Mouse (Mus musculus): Measurements from ENCODE around the gene Dagla. TPM values are rescaled to one million over a fixed set of nuclear protein-coding genes. Genes with fewer than 3 reads are reported as not detected.

The Dagla gene
- total and polyA plus RNA-seq, 2 experiments from 2014 or later, result 0.60 to 0.92 TPM

DNA sequence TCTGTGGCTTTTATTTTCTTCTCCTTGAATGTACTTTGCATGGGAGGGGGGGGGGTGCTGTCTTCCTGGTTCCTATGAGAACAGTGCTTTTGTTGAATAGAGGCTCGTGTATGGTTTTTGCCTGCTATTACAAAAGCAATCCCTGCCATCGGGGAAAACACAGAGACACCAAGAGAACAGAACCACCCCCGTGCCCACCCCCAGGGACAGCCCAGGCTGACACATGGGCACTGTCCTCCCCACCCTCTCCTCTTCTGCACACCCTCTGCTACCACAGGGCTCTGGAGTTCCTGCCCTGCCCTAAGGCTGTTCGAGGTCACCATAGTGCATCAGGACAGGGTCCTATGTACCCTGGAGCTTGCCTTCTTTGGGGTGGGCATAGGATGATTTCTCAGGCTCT, 29.8 kb upstream of the Dagla start:
- TF ChIP-seq CTCF (IDR thresholded peaks at IDR 0.05; ENCODE audit: low read depth), result no peak
- no peak for TF ChIP-seq EP300 (IDR thresholded peaks at IDR 0.05; ENCODE audit: low read depth)
- 71% methylated on average over 4 of the region's 4 CpGs for WGBS
- Histone ChIP-seq H3K9me3 (replicated peaks; ENCODE audit: control insufficient read depth, low read length) (no peaks in the 10 kb centered on the region), H3K4me1 (ENCODE audit: control insufficient read depth, insufficient read depth) (no peaks in the 10 kb centered on the region), H3K36me3 (replicated peaks; ENCODE audit: control insufficient read depth, insufficient read depth, low read length) (no peaks in the 10 kb centered on the region), H3K27me3 (ENCODE audit: control insufficient read depth, insufficient read depth, low read length) (peaks cover 7% of the 10 kb centered on the region; the same call in 1 of the 2 replicates), H3K4me3 (ENCODE audit: low read depth, low read length) (no peak overlapping the region), H3K4me2 (ENCODE audit: low read depth, low read length) (no peak overlapping the region), H3K27ac (ENCODE audit: low read depth) (no peak overlapping the region), H3K9ac (replicated peaks; ENCODE audit: low read depth, low read length) (no peak overlapping the region)
- no peak for DNase-seq (ENCODE audit: low spot score)
- no peak for ATAC-seq (ENCODE audit: insufficient read depth, low read depth)

DNA sequence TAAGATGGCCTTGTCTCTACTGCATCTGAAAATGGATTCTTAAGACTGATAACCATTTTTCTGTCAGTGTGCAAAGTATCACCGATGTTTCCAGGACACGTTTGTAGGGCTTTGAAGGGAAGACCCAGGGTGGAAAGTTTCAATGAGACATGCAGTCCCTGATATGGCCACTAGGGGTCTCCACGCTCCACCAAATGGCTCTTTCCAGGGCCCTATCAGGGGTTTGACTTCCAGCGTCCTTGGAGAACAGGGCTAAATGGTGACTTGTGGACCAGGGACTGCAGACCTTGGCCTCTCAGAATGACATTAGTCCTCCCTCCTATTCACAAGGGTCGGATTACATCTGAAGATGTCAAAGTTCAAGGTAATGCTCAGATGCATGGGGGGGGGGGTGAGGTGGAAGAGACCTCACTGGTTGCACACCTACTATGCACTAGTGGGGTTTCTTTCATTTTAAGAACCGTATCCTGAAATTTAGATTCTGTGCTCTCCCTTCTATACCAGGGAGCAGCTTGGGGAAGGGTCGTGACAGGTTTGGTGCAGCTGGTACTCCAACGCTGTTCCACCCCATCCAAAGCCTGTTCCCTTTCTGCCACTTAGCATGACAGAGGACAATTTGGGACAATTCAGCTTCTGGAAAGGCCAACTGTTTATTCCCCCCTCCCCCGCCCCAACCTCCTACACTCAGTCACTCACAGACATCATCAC, 29.0 kb upstream of the Dagla start:
- H3K27me3 ChIP-seq (ENCODE audit: control insufficient read depth, insufficient read depth, low read length), result peaks cover 6% of the 10 kb centered on the region; the same call in 1 of the 2 replicates
- no peaks in the 10 kb centered on the region for H3K9me3 ChIP-seq (replicated peaks; ENCODE audit: control insufficient read depth, low read length)
- TF ChIP-seq EP300 (IDR thresholded peaks at IDR 0.05; ENCODE audit: low read depth) (no peak), CTCF (IDR thresholded peaks at IDR 0.05; ENCODE audit: low read depth) (peak; percentile 96)
- WGBS, result 39% methylated on average over 9 of the region's 9 CpGs
- no peak overlapping the region for H3K4me3 ChIP-seq (ENCODE audit: low read depth, low read length)
- no peak overlapping the region for H3K9ac ChIP-seq (replicated peaks; ENCODE audit: low read depth, low read length)
- no peaks in the 10 kb centered on the region for H3K4me1 ChIP-seq (ENCODE audit: control insufficient read depth, insufficient read depth)
- DNase-seq (ENCODE audit: low spot score) (peak; percentile 73), ATAC-seq (ENCODE audit: insufficient read depth, low read depth) (peak; percentile 80)
- no peaks in the 10 kb centered on the region for H3K36me3 ChIP-seq (replicated peaks; ENCODE audit: control insufficient read depth, insufficient read depth, low read length)
- no peak overlapping the region for H3K27ac ChIP-seq (ENCODE audit: low read depth)
- no peak overlapping the region for H3K4me2 ChIP-seq (ENCODE audit: low read depth, low read length)

DNA sequence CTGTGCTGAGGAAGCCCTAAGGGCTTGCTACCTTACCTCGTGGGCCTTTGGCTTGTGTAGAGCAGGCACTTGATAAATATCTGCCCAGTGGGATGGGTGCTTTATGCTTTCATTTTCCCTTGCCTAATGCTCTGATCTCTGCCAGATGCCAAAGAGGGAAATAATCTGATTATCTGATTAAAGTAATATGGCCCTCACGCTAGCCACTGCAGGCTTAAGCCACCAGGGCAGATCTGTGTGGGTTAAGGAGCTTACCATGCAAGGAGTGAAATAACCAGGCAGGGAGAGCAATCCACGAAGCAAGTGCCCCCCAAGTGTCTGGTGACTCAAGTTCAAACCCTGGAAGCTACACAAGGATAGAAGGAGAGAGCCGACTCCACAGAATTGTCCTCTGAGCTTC, 27.0 kb upstream of the Dagla start:
- Histone ChIP-seq H3K4me3 (ENCODE audit: low read depth, low read length) (no peak overlapping the region), H3K9me3 (replicated peaks; ENCODE audit: control insufficient read depth, low read length) (no peaks in the 10 kb centered on the region), H3K36me3 (replicated peaks; ENCODE audit: control insufficient read depth, insufficient read depth, low read length) (no peaks in the 10 kb centered on the region), H3K4me1 (ENCODE audit: control insufficient read depth, insufficient read depth) (no peaks in the 10 kb centered on the region), H3K4me2 (ENCODE audit: low read depth, low read length) (no peak overlapping the region), H3K27me3 (ENCODE audit: control insufficient read depth, insufficient read depth, low read length) (peaks cover 6% of the 10 kb centered on the region; the same call in 1 of the 2 replicates), H3K9ac (replicated peaks; ENCODE audit: low read depth, low read length) (no peak overlapping the region), H3K27ac (ENCODE audit: low read depth) (no peak overlapping the region)
- no peak for TF ChIP-seq EP300 (IDR thresholded peaks at IDR 0.05; ENCODE audit: low read depth)
- no peak for TF ChIP-seq CTCF (IDR thresholded peaks at IDR 0.05; ENCODE audit: low read depth)
- ATAC-seq (ENCODE audit: insufficient read depth, low read depth) (no peak), DNase-seq (ENCODE audit: low spot score) (no peak)
- WGBS, result 54% methylated on average over 4 of the region's 4 CpGs

DNA sequence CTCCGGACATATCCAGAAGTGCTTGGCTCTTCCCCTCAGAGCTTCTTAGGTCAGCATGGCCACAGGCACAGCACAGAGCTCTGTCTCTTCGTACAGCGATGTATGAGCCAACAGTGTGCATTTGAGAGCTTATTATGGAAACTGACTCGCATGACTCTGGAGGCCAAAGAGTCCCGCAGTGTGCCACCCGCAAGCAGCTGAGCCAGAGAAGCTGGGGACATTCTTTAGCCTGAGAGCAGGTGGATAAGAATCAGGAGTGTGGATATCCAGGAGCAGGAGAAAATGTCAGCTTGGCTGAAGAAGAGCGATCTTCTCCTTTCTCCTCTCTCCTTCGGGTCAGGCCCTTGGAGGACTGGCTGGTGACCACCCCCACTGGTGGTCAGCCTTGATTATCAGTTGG, 24.4 kb upstream of the Dagla start:
- WGBS, result 46% methylated on average over 8 of the region's 8 CpGs
- H3K36me3 ChIP-seq (replicated peaks; ENCODE audit: control insufficient read depth, insufficient read depth, low read length), result no peaks in the 10 kb centered on the region
- no peak for TF ChIP-seq EP300 (IDR thresholded peaks at IDR 0.05; ENCODE audit: low read depth)
- TF ChIP-seq CTCF (IDR thresholded peaks at IDR 0.05; ENCODE audit: low read depth), result no peak
- no peak overlapping the region for H3K4me2 ChIP-seq (ENCODE audit: low read depth, low read length)
- peaks cover 6% of the 10 kb centered on the region; the same call in 1 of the 2 replicates for H3K27me3 ChIP-seq (ENCODE audit: control insufficient read depth, insufficient read depth, low read length)
- H3K27ac ChIP-seq (ENCODE audit: low read depth), result no peak overlapping the region
- no peak overlapping the region for H3K9ac ChIP-seq (replicated peaks; ENCODE audit: low read depth, low read length)
- H3K4me3 ChIP-seq (ENCODE audit: low read depth, low read length), result no peak overlapping the region
- ATAC-seq (ENCODE audit: insufficient read depth, low read depth) (no peak), DNase-seq (ENCODE audit: low spot score) (no peak)
- no peaks in the 10 kb centered on the region for H3K4me1 ChIP-seq (ENCODE audit: control insufficient read depth, insufficient read depth)
- no peaks in the 10 kb centered on the region for H3K9me3 ChIP-seq (replicated peaks; ENCODE audit: control insufficient read depth, low read length)

DNA sequence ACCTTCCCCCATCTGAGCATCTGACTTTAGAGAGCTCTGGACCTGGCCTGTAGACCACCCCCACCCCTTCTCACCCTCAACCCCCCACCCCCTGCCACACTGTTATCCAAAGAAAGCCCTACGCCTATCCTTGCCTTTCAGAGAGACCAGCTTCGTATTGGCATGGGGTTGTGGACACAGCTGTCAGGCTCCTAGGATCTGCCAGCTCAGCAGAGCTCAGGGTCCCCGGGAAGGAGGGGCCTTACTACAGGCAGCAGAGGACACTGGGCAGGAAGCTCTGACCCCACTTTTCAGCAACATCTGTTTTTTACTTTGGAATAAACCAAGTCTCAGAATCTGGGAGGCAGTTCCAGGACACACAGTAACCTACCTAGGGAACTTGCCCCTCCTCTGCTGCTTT, 21.9 kb upstream of the Dagla start:
- WGBS, result 58% methylated on average over 3 of the region's 3 CpGs
- Histone ChIP-seq H3K27me3 (ENCODE audit: control insufficient read depth, insufficient read depth, low read length) (no peaks in the 10 kb centered on the region), H3K27ac (ENCODE audit: low read depth) (no peak overlapping the region), H3K9ac (replicated peaks; ENCODE audit: low read depth, low read length) (no peak overlapping the region), H3K9me3 (replicated peaks; ENCODE audit: control insufficient read depth, low read length) (no peaks in the 10 kb centered on the region), H3K36me3 (replicated peaks; ENCODE audit: control insufficient read depth, insufficient read depth, low read length) (no peaks in the 10 kb centered on the region), H3K4me2 (ENCODE audit: low read depth, low read length) (no peak overlapping the region), H3K4me3 (ENCODE audit: low read depth, low read length) (no peak overlapping the region), H3K4me1 (ENCODE audit: control insufficient read depth, insufficient read depth) (no peaks in the 10 kb centered on the region)
- ATAC-seq (ENCODE audit: insufficient read depth, low read depth), result no peak
- DNase-seq (ENCODE audit: low spot score), result no peak
- TF ChIP-seq EP300 (IDR thresholded peaks at IDR 0.05; ENCODE audit: low read depth), result no peak
- TF ChIP-seq CTCF (IDR thresholded peaks at IDR 0.05; ENCODE audit: low read depth), result no peak

DNA sequence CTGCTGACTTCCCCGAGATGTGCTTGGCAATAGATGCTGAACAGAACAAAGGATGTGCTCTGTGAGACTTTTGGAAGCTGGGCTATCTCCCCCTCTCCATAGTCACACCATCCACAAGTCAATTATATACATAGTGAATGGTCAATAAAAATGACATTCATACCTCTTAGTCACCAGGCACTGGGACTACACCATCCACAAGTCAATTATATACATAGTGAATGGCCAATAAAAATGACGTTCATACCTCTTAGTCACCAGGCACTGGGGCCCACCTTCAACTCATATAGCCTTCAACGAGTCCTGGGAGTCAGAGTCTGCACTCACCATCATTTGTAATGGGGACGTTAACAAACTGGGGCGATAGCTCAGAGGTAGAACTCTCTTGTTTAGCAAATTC, 19.2 kb upstream of the Dagla start:
- Histone ChIP-seq H3K4me2 (ENCODE audit: low read depth, low read length) (no peak overlapping the region), H3K27ac (ENCODE audit: low read depth) (no peak overlapping the region), H3K36me3 (replicated peaks; ENCODE audit: control insufficient read depth, insufficient read depth, low read length) (no peaks in the 10 kb centered on the region), H3K4me1 (ENCODE audit: control insufficient read depth, insufficient read depth) (no peaks in the 10 kb centered on the region), H3K9ac (replicated peaks; ENCODE audit: low read depth, low read length) (no peak overlapping the region), H3K27me3 (ENCODE audit: control insufficient read depth, insufficient read depth, low read length) (no peaks in the 10 kb centered on the region), H3K4me3 (ENCODE audit: low read depth, low read length) (no peak overlapping the region), H3K9me3 (replicated peaks; ENCODE audit: control insufficient read depth, low read length) (no peaks in the 10 kb centered on the region)
- ATAC-seq (ENCODE audit: insufficient read depth, low read depth) (no peak), DNase-seq (ENCODE audit: low spot score) (no peak)
- WGBS, result 61% methylated on average over 5 of the region's 5 CpGs
- TF ChIP-seq EP300 (IDR thresholded peaks at IDR 0.05; ENCODE audit: low read depth) (no peak), CTCF (IDR thresholded peaks at IDR 0.05; ENCODE audit: low read depth) (no peak)

Data from heart, postnatal 0 days (tissue).